Mouse (Mus musculus) activated CD4-positive, CD25-positive, alpha-beta regulatory T cell, adult 4 months (primary cell): ENCODE measurements around the gene Rangap1. TPM values are rescaled to one million over a fixed set of nuclear protein-coding genes. Genes with fewer than 3 reads are reported as not detected.
"Not testable (repeated sequence)": the region's sequence is repeated elsewhere in the genome, so short reads cannot be mapped to it uniquely, and the experiment has no call there.

Experiments used
- ATAC-seq: one replicate; pipeline ENCODE4 v1.8.0; 2017
- polyA plus RNA-seq, 2 experiments: library from polyadenylated mRNA; unstranded; fragments of 100-300 nt; shearing (Covaris generic); gene quantifications; one replicate each; pipeline ENCODE4 v1.2.1; 2017

Gene Rangap1
- polyA plus RNA-seq, 2 experiments from 2014 or later: 39.7 to 56.1 TPM

DNA sequence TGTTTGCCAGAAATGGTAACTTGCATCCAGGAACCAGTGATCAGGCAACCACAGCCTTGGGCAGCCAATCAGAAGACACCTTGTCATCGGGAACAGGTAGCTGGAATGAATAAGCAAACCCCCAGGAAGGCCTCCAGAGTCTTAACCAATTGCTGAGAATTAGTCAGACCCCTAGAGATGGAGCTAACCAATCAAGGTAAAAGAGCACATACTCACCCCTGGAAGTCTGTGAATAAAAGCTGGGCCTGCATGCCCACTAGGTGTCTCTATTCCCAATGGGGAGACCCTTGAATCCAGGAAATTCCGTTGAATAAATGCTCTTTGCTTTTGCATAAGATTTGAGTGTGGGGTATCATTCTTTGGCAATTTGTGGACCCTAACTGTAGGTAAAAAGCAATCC lies 5.4 kb downstream of the Rangap1 start:
- no peak for ATAC-seq

DNA sequence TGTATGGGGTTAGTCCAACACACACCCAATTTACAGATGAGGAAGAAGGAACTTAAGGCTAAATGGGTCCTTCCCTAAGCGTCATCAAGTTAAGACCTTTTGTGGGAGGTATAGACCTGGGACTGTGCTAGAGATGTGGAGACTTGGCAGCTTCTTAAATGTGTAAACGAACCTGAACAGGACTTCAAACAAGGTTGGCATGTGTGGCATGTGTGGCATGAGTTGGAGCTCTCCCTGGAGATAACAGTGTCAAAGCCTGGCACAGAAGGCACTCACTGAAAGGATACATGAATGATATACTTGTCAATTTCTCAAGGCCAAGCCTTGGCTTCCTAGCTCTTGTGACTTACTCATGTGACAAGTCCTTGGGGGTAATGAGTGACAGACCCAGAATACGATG lies 6.0 kb downstream of the Rangap1 start:
- ATAC-seq: no peak

DNA sequence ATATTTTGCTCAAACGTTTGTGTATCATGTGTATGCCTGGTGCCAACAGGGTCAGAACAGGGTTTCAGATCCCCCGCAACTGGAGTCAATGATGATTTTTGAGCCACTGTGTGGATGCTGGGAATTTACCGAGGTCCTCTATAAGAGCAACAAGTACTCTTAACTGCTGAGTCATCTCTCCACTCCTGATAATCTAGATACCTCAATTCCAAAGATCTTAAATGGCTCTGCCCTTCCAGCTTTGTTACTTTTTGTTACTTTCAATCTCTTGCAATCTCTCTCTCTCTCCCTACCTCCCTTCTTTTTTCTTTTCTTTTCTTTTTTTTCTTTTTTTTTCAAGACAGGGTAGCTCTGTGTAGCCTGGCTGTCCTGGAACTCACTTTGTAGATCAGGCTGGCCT lies 10.3 kb downstream of the Rangap1 start:
- ATAC-seq: no peak

DNA sequence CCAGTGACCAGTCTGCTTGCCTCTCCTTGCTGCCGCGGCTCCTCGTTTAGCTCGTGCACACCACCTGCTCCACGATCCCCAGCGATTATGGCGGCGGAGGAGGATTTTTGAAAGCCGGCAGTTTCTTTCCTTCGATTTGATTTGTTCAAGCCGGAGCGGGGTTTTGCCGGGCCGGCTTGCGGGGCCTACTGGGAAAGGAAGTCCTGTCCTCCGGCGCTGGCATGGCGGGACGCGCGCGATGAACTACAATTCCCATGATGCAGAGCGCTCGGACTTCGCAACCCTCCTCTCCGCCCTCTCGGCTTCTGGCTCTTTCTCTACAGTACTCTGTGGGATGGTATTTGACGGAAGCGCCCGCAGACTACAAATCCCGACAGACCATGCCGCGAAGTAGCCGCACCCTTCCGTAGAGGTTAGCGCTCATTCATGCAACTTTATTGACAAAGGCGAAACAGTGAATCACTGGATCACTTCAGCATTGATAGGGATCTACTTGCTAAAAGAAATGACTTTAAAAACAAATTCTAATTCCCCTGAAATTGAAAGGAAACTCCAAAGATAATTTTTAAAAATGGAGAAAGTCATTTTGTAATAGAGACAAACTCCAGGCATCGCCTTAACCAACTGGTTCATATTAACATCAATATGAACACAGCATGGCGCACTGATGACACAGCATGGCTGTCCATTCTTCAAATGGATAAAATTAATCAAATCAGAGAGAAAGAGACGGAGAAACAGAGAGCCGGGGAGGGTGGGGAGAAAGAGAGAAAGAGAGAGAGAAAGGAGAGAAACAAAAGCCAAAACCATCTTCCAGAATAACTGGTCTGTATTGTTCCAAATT lies 15.3 kb downstream of the Rangap1 start:
- peak; percentile 97 for ATAC-seq

DNA sequence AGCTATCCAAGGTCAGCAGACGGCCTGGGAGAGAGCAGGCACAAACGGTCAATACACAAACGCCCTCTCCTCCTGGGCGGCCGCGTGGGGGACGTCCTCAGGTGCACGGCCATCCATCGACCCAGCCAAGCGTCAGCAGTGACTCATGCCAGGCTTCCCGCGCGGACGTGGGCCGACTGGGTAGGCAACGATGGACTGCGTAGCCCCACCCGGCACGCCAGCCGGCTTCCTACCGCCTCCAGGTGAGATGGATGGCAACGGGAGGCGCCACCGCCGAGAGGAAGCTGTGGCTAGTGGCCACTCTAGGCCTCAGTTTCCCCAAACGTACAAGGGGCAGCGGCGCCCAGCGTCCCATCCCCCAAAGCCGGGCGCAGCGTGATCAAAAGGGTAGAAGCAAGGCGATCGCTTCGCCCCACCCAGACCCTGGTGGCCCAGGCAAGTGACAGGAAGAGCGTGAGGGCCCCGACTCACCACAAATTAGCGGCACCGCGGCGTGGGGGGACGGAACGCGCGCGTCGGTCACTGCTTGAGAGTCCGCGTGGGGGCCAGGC lies 16.0 kb downstream of the Rangap1 start:
- ATAC-seq: peak; percentile 14

DNA sequence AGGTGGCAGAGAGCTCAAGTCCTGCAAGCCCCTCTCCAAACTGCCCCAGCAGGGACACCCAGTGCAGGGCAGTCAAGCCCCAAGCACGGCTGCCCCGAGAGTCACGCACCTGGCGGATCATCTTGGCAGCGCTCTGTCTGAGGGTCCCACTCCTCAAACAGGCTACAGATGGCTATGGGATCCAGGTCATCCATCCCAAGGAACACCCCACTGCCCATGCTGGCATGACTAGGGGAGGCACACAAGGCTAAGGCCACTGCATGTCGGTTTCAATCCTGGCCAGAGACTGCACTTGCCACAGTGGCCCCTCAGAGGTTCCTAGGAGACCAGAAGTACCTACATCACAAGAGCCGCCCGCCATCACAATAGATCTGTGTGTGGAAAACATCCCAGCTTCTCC lies 19.4 kb downstream of the Rangap1 start:
- ATAC-seq: no peak

GRCm38 (mm10) chr15:81723653-81724052 lies 21.7 kb downstream of the Rangap1 start:
- ATAC-seq: no peak

GRCm38 (mm10) chr15:81722361-81722760 lies 23.0 kb downstream of the Rangap1 start:
- ATAC-seq: no peak

DNA sequence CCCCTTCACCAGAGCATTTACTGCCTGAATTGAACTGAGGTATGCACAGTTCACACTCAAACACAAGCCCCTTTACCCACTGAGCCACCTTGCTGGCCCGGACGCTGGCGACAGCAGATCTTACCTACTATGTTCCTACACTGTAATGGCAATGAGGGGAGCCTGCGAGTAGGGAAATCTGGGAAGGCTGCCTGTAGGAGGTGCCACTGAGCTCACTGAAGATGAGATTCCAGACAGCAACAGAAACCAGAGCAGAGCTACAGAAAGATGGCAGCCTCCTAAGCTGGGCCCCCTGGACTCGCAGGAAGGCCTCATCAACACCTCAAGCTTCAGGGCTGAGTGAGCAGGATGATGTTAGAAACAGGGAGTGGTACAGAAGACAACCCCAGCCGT lies 26.2 kb downstream of the Rangap1 start:
- no peak for ATAC-seq

GRCm38 (mm10) chr15:81718336-81719138 lies 26.8 kb downstream of the Rangap1 start:
- ATAC-seq: no peak

GRCm38 (mm10) chr15:81713742-81714141 lies 31.6 kb downstream of the Rangap1 start:
- no peak for ATAC-seq

GRCm38 (mm10) chr15:81710801-81711200 lies 34.5 kb downstream of the Rangap1 start:
- no peak for ATAC-seq

DNA sequence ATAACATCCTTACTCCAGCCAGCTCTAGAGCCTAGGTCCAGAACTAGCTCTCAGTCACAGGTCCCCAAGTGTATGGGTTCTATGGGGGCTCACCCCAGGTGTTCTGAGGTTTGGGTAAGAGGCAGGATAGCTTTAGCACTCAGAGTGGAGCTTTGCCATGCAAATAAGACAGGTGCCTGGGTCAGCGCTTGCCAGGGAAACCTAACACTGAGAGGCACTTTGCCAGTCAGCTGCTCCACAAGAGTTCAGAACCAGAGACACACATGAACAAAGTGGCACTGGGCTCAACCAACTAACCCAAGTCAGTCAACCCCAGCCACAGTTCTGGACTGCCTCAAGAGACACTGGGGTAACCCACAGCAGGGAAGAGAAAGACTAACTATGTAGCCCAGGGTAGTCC lies 35.6 kb downstream of the Rangap1 start:
- no peak for ATAC-seq

- no peak for ATAC-seq
Observed at GRCm38 (mm10) chr15:81708991-81709390, 36.3 kb downstream of the Rangap1 start.

DNA sequence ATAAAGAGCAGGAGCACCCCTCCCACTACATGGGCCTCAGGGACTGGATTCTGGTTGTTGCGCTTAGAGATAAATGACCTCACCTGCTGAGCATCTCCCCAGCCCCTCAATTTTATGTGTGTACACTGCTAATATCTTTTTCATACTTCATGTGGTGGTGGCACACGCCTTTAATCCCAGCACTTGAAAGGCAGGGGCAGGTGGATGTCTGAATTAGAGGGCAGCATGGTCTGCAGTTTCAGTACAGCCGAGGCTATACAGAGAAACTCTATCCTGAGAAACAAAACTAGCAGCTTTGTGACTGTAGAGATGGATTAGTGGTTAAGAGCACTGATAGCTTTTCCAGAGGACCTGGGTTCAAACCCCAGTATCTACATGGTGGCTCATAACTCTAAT lies 42.2 kb downstream of the Rangap1 start:
- no peak for ATAC-seq

GRCm38 (mm10) chr15:81702306-81703093 lies 42.8 kb downstream of the Rangap1 start:
- no peak for ATAC-seq

GRCm38 (mm10) chr15:81701350-81701749 lies 44.0 kb downstream of the Rangap1 start:
- not testable (repeated sequence) for ATAC-seq

DNA sequence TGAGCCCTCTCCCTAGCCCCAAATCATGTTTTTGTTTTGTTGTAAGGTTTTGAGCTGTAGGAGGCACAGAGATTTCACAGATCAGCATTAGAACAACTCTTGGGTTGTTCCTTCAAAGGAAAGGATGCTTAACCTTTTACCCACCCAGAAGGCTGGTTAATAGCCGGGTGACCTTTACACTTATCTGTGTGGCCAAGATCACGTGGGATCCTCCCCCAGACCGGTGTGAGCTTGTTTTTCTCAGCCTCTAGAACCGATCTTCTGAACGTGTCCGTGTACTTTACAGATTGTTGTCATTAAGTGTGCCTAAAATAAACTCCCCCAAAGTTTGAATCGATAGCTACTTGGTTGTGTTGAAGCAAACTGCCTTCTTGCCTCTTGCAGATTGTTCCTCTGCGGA lies 44.7 kb downstream of the Rangap1 start:
- peak; percentile 23 for ATAC-seq

GRCm38 (mm10) chr15:81700161-81700560 lies 45.2 kb downstream of the Rangap1 start:
- ATAC-seq: no peak

DNA sequence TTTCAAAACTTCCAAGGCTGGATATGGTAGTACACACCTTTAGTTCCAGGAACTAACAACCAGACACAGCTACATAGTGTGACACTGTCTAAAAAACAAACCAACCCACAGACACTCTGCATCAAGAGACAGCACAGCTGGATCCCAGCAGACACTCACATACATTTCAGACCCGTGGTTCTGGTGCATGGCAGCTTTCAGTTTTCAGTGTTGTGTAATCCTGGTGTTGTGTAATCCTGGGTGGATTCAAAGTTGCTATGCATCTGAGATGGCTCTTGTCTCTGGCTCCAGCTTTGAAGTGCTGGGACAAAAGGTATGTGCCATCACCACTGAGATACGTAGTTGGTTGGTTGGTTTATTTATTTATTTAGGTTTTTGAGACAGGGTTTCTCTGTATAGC lies 46.8 kb downstream of the Rangap1 start:
- no peak for ATAC-seq

- peak; percentile 30 for ATAC-seq
Observed at GRCm38 (mm10) chr15:81697847-81698246, 47.5 kb downstream of the Rangap1 start.

GRCm38 (mm10) chr15:81697175-81697574 lies 48.2 kb downstream of the Rangap1 start, which contains the start of gene Chadl:
Gene Chadl, minus strand, starts transcription at chr15:81697287.
- ATAC-seq: no peak

- ATAC-seq: no peak
Observed at GRCm38 (mm10) chr15:81694891-81695290, 50.4 kb downstream of the Rangap1 start.
